Mouse (Mus musculus): ENCODE results near the gene Tmtc1.

GRCm38 (mm10) chr6:148459636-148460035, 15.4 kb upstream of the Tmtc1 start:
- TF ChIP-seq CTCF (conservative IDR thresholded peaks at IDR 0.05; ENCODE audit: low read length) = no peak
- TF ChIP-seq NANOG (IDR thresholded peaks at IDR 0.05; ENCODE audit: borderline replicate concordance, low read length) = no peak
- TF ChIP-seq POU5F1 (IDR thresholded peaks at IDR 0.05; ENCODE audit: borderline replicate concordance, low read length) = no peak

Measured in E14TG2a.4 (cell line).